Mouse (Mus musculus) cortical plate, adult 2 months (tissue): ENCODE measurements at regions not wholly inside any gene's neighbourhood (a gene's known extent, or its start where the extent isn't known, plus 50 kb on each side); places are given as distances from the start of the nearest gene placed in this dataset.

Source experiments
- CTCF ChIP-seq: fragments of 200-500 bp; IDR thresholded peaks from 2 replicates; pipeline ENCODE4 v1.5.1; 2011; ENCODE audit warnings: mild to moderate bottlenecking, control low read depth, low read length; ENCODE audit not compliant: insufficient read depth; ENCODE audit errors: extremely low read depth
- POLR2A ChIP-seq: fragments of 200-500 bp; IDR thresholded peaks from 2 replicates; pipeline ENCODE4 v1.6.1; 2011; ENCODE audit warnings: mild to moderate bottlenecking, low read length, control low read depth; ENCODE audit not compliant: insufficient read depth; ENCODE audit errors: extremely low read depth

DNA sequence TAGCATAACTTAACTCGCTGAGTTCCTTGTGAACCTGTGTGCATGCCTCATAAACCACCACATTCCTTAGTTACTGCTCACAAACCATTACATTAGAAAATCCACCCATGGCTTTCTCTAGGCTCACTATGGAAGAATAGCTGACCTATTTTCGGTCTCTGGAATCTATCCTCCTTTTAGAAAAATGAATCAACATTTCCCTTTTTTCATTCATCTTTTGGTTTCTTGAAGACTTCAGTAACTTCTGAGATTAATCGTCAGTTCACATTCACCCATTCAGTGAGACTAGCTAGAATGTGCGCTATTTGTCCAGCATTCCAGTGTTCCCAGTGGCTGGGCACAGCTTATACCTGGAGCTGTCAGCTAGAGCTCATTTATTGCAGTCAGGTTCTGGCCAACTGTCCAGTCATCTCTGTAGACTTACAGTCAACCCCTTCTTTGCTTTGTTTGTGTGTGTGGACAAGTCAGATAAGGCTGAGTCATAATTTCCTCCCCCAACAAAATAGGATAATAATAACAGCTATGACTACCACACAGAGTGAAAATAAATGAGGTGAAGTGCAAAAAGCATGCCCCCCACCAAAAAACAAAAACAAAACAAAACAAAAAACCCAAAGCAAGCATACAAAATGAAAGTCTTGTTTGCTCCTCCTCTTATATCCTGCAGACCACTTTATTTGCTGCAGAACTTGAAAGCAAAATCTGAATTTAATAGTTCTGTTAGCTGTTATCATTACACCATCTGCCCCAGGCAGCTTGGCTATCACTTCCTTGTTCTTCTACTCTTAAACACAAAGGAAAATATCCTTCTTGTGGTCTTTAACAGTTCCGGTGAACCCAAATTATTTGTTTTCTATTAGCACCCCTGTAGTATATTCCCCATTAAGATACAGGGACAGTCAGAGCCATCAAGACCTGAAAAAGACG lies 173.0 kb upstream of the Cited2 start:
- TF ChIP-seq CTCF (no peak), POLR2A (no peak)
